Comparison of ENCODE assay signal across 10 mouse cellular contexts in genomic region chr10:40737274-40738112, GRCm38 (mm10). TPM values are rescaled to one million over a fixed set of nuclear protein-coding genes. Genes with fewer than 3 reads are reported as not detected.
DNase-seq lines count a peak whose midpoint lies in the region; ATAC-seq and TF ChIP-seq lines count a peak whose summit lies in the region.
"Had no signal": no experiment of that assay in that cellular context is flagged by ENCODE, and none has a peak within 500 bp of the region (broad histone marks: within the 10 kb centered on the region; RNA-seq: fewer than 3 reads in every experiment).

No protein-coding gene starts in this region.

- no peak overlapping the region for H3ac ChIP-seq in C2C12 (ENCODE audit: control insufficient read depth, insufficient read length, low read depth)

- no peaks in the 10 kb centered on the region for H3K79me2 ChIP-seq in C2C12 (ENCODE audit: control insufficient read depth, insufficient read depth)

- no peaks in the 10 kb centered on the region for H3K79me3 ChIP-seq in C2C12 (ENCODE audit: low read depth)

- DNase-seq in gastrocnemius, adult 2 months = no peak
- no peak for DNase-seq in gastrocnemius, postnatal 36 days
- DNase-seq in forebrain, postnatal 0 days = no peak
- no peak for DNase-seq in retina, embryonic 14.5 days (ENCODE audit: low spot score)
- no peak for DNase-seq in left cerebral cortex, adult 11 months (ENCODE audit: low spot score)
- no peak for DNase-seq in ovary, postnatal 14 days (ENCODE audit: low spot score)
- DNase-seq: kidney, adult 2 months had no signal

- 60% methylated on average over 22 of the region's 22 CpGs for WGBS in forebrain, postnatal 0 days
- WGBS in intestine, postnatal 0 days = 36% methylated on average over 22 of the region's 22 CpGs

- no peaks in the 10 kb centered on the region for H3K36me3 ChIP-seq in C2C12 (ENCODE audit: control insufficient read depth, insufficient read depth)
- no peaks in the 10 kb centered on the region for H3K36me3 ChIP-seq in forebrain, postnatal 0 days (ENCODE audit: insufficient read depth)
- no peaks in the 10 kb centered on the region for H3K36me3 ChIP-seq in intestine, postnatal 0 days (ENCODE audit: control insufficient read depth, insufficient read depth)
- H3K36me3 ChIP-seq: liver, embryonic 15.5 days had no signal

- peak overlapping the region; percentile 27 for H3K4me2 ChIP-seq in forebrain, postnatal 0 days (ENCODE audit: low read depth)
- H3K4me2 ChIP-seq in intestine, postnatal 0 days (replicated peaks; ENCODE audit: low read depth) = peak overlapping the region; percentile 25; the same call in 1 of the 2 replicates
- H3K4me2 ChIP-seq: liver, embryonic 15.5 days had no signal

- no peaks in the 10 kb centered on the region for H3K9me3 ChIP-seq in forebrain, postnatal 0 days (ENCODE audit: low read length)
- no peaks in the 10 kb centered on the region for H3K9me3 ChIP-seq in intestine, postnatal 0 days (ENCODE audit: control insufficient read depth)
- H3K9me3 ChIP-seq: liver, embryonic 15.5 days had no signal

- H3K4me1 ChIP-seq in forebrain, postnatal 0 days (ENCODE audit: insufficient read depth) = peaks cover 7% of the 10 kb centered on the region; the same call in 1 of the 2 replicates
- H3K4me1 ChIP-seq in intestine, postnatal 0 days (replicated peaks; ENCODE audit: control insufficient read depth, insufficient read depth, low read length) = no peaks in the 10 kb centered on the region
- H3K4me1 ChIP-seq: liver, embryonic 15.5 days had no signal

- no peak for TF ChIP-seq CTCF in gastrocnemius, adult 2 months (IDR thresholded peaks at IDR 0.05)
- no peak for TF ChIP-seq CTCF in C2C12 (IDR thresholded peaks at IDR 0.05; ENCODE audit: control insufficient read depth, insufficient read depth, insufficient read length)
- TF ChIP-seq CTCF in forebrain, postnatal 0 days (IDR thresholded peaks at IDR 0.05; ENCODE audit: low read depth) = no peak
- TF ChIP-seq CTCF in intestine, postnatal 0 days (IDR thresholded peaks at IDR 0.05; ENCODE audit: low read depth) = no peak

- H3K9ac ChIP-seq in forebrain, postnatal 0 days = 0 out of 2 replicates have a peak overlapping the region, but pooled peaks have one; percentile 14
- H3K9ac ChIP-seq in intestine, postnatal 0 days (ENCODE audit: low read depth, low read length) = no peak overlapping the region
- H3K9ac ChIP-seq: liver, embryonic 15.5 days had no signal

- intact Hi-C loops in gastrocnemius, adult 2 months (cut with DNase I) = no loop called here
- intact Hi-C loops in gastrocnemius, postnatal 36 days (cut with DNase I) = no loop called here

- ATAC-seq in forebrain, postnatal 0 days = peak; percentile 85
- ATAC-seq in intestine, postnatal 0 days = no peak

- no peak overlapping the region for H3K27ac ChIP-seq in gastrocnemius, adult 2 months
- peak overlapping the region; percentile 3; the same call in 1 of the 2 replicates for H3K27ac ChIP-seq in forebrain, postnatal 0 days (ENCODE audit: low read depth, low read length)
- H3K27ac ChIP-seq in intestine, postnatal 0 days (ENCODE audit: low read depth, low read length) = no peak overlapping the region
- H3K27ac ChIP-seq: liver, embryonic 15.5 days had no signal

- H3K4me3 ChIP-seq in gastrocnemius, adult 2 months = peak overlapping the region; percentile 27
- no peak overlapping the region for H3K4me3 ChIP-seq in C2C12 (ENCODE audit: insufficient read depth, poor library complexity, severe bottlenecking)
- no peak overlapping the region for H3K4me3 ChIP-seq in forebrain, postnatal 0 days (ENCODE audit: low read depth, low read length)
- no peak overlapping the region for H3K4me3 ChIP-seq in intestine, postnatal 0 days (ENCODE audit: low read depth, low read length)
- H3K4me3 ChIP-seq: liver, embryonic 15.5 days had no signal

- no peaks in the 10 kb centered on the region for H3K27me3 ChIP-seq in C2C12 (ENCODE audit: control insufficient read depth, insufficient read depth, insufficient read length)
- H3K27me3 ChIP-seq in forebrain, postnatal 0 days (ENCODE audit: insufficient read depth, low read length) = no peaks in the 10 kb centered on the region
- H3K27me3 ChIP-seq in intestine, postnatal 0 days (replicated peaks; ENCODE audit: control insufficient read depth, insufficient read depth, low read length) = no peaks in the 10 kb centered on the region
- H3K27me3 ChIP-seq: liver, embryonic 15.5 days had no signal

TF ChIP-seq in C2C12, 6 proteins besides CTCF, POLR2A, EP300 and RAD21:
- peak; percentile 61 for TF ChIP-seq MYOD1 (IDR thresholded peaks at IDR 0.05; ENCODE audit: control insufficient read depth, insufficient read length, low read depth)
- no peak for TF ChIP-seq MAX (IDR thresholded peaks at IDR 0.05)
- TF ChIP-seq FOSL1 (IDR thresholded peaks at IDR 0.05; ENCODE audit: insufficient read depth, low read length, poor library complexity, severe bottlenecking) = no peak
- TF ChIP-seq MYOG (IDR thresholded peaks at IDR 0.05; ENCODE audit: control insufficient read depth, extremely low read depth, insufficient read length) = no peak

RNA-seq across cellular contexts. Expression of gene Mettl24, which starts 54.4 kb away (rescaled TPM):
- under 1 TPM; 0.31 to 0.86 TPM for total RNA-seq in gastrocnemius, adult 2 months (2021)
- under 1 TPM; 0.49 to 0.71 TPM for total RNA-seq in gastrocnemius, postnatal 36 days (2021)
- 0.76 TPM for polyA plus RNA-seq in C2C12 (2012; fragmentation: generic; extraction: Trizol)
- total RNA-seq in forebrain, postnatal 0 days (2014; rRNA removed) = 0.85 TPM in 1 of 2 replicates, not detected in the other
- 0.77 and 0.87 TPM in 2 replicates for polyA plus RNA-seq in forebrain, postnatal 0 days (2015; fragmentation: Nextera tagmentation; extraction: Ambion mirVana)
- 1.7 and 1.9 TPM in 2 replicates for polyA plus RNA-seq in intestine, postnatal 0 days (2015; fragmentation: Nextera tagmentation; extraction: Ambion mirVana)
